Mouse (Mus musculus) telencephalon, adult 2 months (tissue): ENCODE data around the gene Slc15a2.

ENCODE experiments used
- DNase-seq: peaks from one replicate; pipeline ENCODE4 v3.0.0-alpha.2; 2011; ENCODE audit warnings: low read depth, low spot score

Gene Slc15a2

GRCm38 (mm10) chr16:36770191-36770771 is 14.5 kb downstream of the Slc15a2 start:
- no peak for DNase-seq

DNA sequence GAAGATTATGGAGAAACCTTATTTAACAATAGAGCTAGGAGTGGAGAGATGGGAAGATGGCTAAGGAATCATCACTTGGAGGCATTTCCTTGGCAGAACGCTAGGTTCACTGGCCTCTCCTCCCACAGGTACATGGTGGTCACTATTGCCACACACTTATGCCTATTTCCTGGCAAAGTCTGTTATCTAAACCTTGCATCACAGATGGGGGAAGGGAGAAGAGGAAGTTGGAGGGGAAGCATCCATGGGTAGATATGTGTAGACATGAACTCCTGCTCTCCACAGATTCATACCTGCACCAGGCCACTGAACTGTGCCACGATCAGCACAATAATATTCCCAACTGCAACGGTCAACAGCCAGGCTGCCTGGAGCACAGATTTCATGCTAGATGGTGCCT is 32.8 kb downstream of the Slc15a2 start:
- no peak for DNase-seq

GRCm38 (mm10) chr16:36747767-36748166 is 37.0 kb downstream of the Slc15a2 start:
- no peak for DNase-seq

GRCm38 (mm10) chr16:36747068-36747467 is 37.7 kb downstream of the Slc15a2 start:
- no peak for DNase-seq

GRCm38 (mm10) chr16:36743580-36743979 is 41.2 kb downstream of the Slc15a2 start:
- no peak for DNase-seq

GRCm38 (mm10) chr16:36739404-36739930 is 45.3 kb downstream of the Slc15a2 start:
- no peak for DNase-seq

DNA sequence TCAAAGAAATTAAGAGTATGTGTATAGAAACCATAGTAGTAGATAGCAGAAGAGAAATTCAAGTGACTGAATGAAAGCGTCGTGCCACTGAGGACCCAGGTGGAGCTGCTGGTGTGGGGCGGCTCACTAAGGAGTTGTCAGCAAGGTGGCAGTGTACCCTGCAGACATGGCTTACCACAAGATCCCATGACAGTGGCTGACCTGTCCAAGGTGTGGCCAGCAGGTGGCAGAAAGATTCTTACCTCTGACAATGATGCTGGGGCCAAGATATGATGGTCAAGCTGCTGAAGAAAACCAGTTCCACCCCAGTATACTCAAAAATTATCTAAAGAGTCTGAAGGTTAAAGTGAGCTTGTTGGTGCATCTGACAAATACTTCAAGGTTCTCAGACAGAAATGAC is 49.3 kb downstream of the Slc15a2 start:
- DNase-seq, result no peak

- DNase-seq, result no peak
Observed at GRCm38 (mm10) chr16:36733827-36734226, 50.9 kb downstream of the Slc15a2 start.

DNA sequence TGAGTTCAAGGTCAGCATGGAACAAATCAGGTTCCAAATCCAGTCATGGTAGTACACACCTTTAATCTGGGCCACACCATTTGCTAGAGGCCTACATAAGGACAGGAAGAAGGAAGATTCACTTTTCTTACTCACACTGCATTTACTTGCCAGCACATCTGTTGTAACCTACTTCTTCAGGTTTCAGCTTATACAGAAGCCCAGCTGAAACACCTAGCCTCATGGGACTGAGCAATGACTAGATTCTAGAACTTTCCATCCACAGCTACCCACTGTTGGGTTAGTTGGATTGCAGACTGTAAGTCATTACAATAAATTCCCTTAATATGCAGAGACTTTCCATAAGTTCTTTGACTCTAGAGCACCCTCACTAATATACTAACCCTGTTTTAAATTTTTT is 52.2 kb downstream of the Slc15a2 start:
- no peak for DNase-seq

- no peak for DNase-seq
Observed at GRCm38 (mm10) chr16:36728959-36729358, 55.8 kb downstream of the Slc15a2 start.

GRCm38 (mm10) chr16:36723880-36724443 is 60.8 kb downstream of the Slc15a2 start:
- no peak for DNase-seq

DNA sequence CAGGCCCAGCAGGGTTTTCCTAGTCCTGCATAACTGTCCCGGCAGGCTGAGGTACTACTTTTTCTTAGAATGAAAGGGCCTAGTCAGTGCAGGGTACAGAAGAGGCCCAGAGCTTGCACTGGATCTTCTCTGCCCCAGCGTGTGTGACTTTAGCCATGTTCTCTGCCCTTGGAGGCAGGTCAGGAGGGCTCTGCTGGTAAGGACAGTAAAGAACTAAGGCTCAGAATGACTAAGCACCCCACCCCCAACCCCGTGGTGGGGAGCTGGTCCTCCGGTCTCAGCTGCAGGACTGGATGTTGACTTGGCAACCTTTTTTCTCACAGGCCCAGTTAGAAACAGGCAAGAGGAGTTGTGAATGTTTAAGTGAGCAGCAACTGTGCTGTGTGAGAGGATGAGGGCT is 62.0 kb downstream of the Slc15a2 start:
- DNase-seq, result no peak

DNA sequence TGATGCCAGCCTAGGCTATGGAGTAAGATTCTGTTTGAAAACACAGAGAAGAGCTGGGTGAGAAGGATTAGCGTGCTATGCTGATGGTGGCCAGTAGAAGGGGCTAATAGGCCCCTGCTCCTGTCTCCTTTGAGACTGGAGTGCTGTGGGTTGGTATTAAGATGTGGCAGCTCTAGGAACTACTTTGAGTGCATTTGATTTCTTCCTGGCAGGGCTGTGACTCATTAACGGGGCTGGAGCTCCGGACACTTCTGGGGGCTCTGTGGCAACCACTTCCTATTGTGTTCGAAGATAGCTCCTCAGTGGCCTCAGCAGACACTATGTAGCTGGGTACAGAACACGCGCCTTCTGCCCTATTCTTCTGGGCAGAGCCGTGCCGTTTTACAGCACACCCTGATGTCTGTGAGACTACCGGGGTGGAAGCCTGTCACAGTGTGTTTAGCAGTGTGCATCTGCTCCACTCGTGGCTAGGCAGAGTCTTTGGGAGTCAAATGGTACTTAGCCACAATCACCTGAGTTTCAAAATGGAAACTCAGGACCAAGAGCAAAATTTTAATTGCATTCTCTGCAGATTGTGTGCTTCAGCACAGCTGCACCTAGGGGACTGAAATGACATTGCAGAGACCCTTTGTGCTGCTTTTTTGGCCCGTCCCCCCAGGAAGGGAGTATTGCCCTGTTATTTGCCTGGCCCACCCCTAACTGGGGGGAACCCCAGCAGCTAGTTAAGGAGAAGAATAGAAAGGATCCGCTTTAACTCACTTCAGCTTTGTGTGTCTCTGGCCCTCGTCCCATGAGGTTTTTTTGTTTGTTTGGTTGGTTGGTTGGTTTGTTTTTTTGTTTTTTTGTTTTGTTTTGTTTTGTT is 64.3 kb downstream of the Slc15a2 start:
- DNase-seq, result no peak

DNA sequence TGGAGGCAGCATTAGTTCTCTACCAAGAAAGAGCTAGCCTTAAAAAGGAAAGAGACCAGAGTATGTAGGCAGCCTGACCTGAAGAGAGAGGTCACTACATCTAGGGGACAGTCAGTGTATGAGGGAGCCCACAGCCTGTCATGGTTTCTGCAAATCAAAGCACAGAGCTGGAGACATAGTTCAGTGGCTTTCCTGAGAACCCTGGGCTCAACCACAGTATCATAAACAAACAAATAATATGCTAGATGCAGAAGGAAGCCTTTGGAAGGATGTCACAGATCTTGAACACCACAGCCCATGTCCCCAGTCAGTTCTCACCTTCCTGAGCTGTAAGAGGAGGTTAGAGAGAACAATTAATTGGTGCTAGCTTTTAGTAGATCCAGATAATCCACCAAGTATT is 66.1 kb downstream of the Slc15a2 start:
- DNase-seq, result no peak

GRCm38 (mm10) chr16:36717481-36717880 is 67.3 kb downstream of the Slc15a2 start:
- DNase-seq, result no peak

GRCm38 (mm10) chr16:36711760-36712159 is 73.0 kb downstream of the Slc15a2 start:
- DNase-seq, result no peak

- DNase-seq, result no peak
Observed at GRCm38 (mm10) chr16:36710794-36711193, 74.0 kb downstream of the Slc15a2 start.

- DNase-seq, result no peak
Observed at GRCm38 (mm10) chr16:36709405-36709804, 75.4 kb downstream of the Slc15a2 start.

GRCm38 (mm10) chr16:36708751-36709150 is 76.0 kb downstream of the Slc15a2 start:
- no peak for DNase-seq

DNA sequence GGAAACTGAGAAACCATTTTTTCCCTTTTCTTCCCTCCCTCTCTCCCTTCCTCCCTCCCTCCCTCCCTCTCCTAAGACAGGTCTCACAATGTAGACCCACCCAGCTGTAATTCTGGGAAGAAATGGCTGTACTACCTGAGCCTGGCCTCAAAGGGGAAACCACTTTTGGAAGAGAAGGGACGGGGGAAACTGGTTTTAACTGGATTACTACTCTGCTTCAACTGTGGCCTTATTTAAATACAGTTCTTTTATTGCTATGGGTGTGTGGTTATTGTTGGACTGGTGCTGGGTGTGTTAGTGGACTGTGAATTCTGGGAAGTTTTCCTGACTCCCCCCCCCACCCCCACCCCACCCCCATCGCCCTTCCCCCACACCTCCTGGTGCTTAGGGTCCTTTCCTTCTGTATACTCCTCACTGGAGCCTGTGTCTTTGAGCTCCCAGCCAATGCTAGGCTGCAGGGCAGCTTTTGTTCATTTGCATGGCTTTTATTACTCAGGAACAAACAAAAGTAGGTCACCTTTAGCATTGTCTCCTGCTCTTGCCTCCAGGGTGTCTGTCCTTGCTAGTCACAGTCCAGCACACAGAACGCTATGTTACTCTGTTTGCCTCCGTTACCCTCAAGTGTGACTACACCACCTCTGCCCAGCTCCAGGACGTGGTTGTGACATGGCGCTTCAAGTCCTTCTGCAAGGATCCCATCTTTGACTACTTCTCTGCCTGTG is 76.9 kb downstream of the Slc15a2 start:
- no peak for DNase-seq

DNA sequence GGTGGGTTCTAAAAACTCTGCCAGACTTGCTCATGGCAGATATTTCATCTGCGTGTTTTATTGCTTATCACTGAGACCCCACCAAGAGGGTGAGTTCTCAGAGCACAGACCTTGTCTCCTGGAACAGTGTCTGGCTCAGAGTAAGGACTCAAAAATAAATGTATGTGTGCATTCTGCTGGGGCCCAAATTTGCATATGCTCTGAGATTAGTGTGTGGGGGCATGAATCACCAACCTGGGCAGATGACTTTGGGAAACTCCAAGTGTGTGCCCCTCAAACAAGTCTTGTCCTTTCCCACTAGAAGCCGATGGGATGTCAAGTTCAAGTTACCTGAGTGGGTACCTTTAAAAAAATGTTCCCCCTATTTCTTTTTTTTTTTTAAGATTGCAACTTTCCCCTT is 84.3 kb downstream of the Slc15a2 start:
- DNase-seq, result no peak
